23 mouse cellular contexts compared by ENCODE assay signal in the genomic region with DNA sequence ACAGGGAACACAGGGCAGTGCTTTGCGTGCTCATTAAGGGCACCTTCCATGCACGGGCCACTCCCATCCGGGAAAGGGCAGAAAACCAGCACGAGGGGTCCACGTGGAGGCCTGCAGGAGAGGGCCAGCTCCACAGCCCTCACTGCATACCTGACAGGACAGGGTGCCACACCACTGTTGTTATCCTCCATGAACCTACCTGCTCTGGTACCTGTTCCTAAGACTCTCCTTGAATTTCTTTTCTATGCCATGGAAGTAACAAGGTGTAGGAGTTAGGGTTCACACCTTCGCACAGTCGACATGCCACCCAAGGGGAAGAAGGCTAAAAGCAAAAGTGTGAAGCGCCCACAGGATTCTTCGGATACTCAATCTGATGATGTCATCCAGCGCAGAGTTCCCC. TPM values are rescaled to one million over a fixed set of nuclear protein-coding genes. Genes with fewer than 3 reads are reported as not detected.
A peak's percentile ranks its signal among the peaks of the same experiment; 100 is the strongest.
DNase-seq lines count a peak whose midpoint lies in the region; TF ChIP-seq lines count a peak whose summit lies in the region.
"Not testable (repeated sequence)": the region's sequence is repeated elsewhere in the genome, so short reads cannot be mapped to it uniquely, and the experiment has no call there.
"Had no signal": no experiment of that assay in that cellular context is flagged by ENCODE, and none has a peak within 500 bp of the region (broad histone marks: within the 10 kb centered on the region; RNA-seq: fewer than 3 reads in every experiment).

Gene Gm14692, plus strand, starts transcription at position 301 of the 400 bp plus-strand sequence.

- intact Hi-C loops in gastrocnemius, adult 2 months (cut with DNase I), result not testable (repeated sequence)

- not testable (repeated sequence) for H3K36me3 ChIP-seq in testis, adult 2 months (ENCODE audit: control insufficient read depth, insufficient read depth, low read length)

- not testable (repeated sequence) for H3K4me3 ChIP-seq in gastrocnemius, adult 2 months
- H3K4me3 ChIP-seq in testis, adult 2 months (ENCODE audit: control insufficient read depth, low read depth, low read length), result peak within 1 kb of the TSS; percentile 27

- not testable (repeated sequence) for H3K4me1 ChIP-seq in testis, adult 2 months (ENCODE audit: control insufficient read depth, insufficient read depth, low read length)

- not testable (repeated sequence) for H3K27ac ChIP-seq in gastrocnemius, adult 2 months
- peak within 1 kb of the TSS; percentile 85 for H3K27ac ChIP-seq in testis, adult 2 months (ENCODE audit: control insufficient read depth, insufficient read depth, low read depth, low read length)

- H3K27me3 ChIP-seq in testis, adult 2 months (ENCODE audit: control insufficient read depth, insufficient read depth, low read length), result not testable (repeated sequence)

- TF ChIP-seq CTCF in gastrocnemius, adult 2 months (IDR thresholded peaks at IDR 0.05); testis, adult 2 months (IDR thresholded peaks at IDR 0.05; ENCODE audit: control insufficient read depth, insufficient read depth, insufficient replicate concordance, low read depth, low read length): not testable (repeated sequence)

- peak; percentile 0 for DNase-seq in 3134 (ENCODE audit: extremely low read depth, insufficient read length, low spot score)
- DNase-seq in gastrocnemius, adult 2 months, result peak; percentile 1
- peak; percentile 56 for DNase-seq in heart, adult 11 months
- peak; percentile 2 for DNase-seq in testis, postnatal 14 days (ENCODE audit: low spot score)

- TF ChIP-seq POLR2A in testis, adult 2 months (IDR thresholded peaks at IDR 0.05; ENCODE audit: control insufficient read depth, low read depth, low read length), result not testable (repeated sequence)

RNA-seq across cellular contexts. Expression of gene Gm14692, which starts in this region (rescaled TPM):
- not detected for total RNA-seq in gastrocnemius, adult 2 months (2021)
- 0.34 and 0.41 TPM in 2 replicates for polyA plus RNA-seq in testis, adult 2 months (2012; rRNA removed)
- total RNA-seq: adrenal gland, adult 18-20 months; adrenal gland, adult 2 months; adrenal gland, adult 8-10 months; adrenal gland, postnatal 10 days; adrenal gland, postnatal 14 days; adrenal gland, postnatal 25 days; adrenal gland, postnatal 36 days; adrenal gland, postnatal 4 days; CH12.LX; ES-E14; G1E; MEL had no signal
- polyA plus RNA-seq: activated CD4-positive, CD25-positive, alpha-beta regulatory T cell, adult 4 months; adrenal gland, adult 2 months; brain, embryonic 14.5 days; C2C12; CD4-positive, CD25-positive, alpha-beta regulatory T cell, adult 4 months; cerebellum, adult 2 months; G1E; Patski had no signal

Comparison
In these comparisons a context has a peak if more than half of its experiments do, and no peak if none do; other contexts are left out.
1. Peak in DNase-seq in gastrocnemius, adult 2 months; RNA of the gene not detected or under 1 TPM.
2. DNase-seq: peak in every context shown above with its lines; median percentile 56 in heart, adult 11 months; 2 in testis, postnatal 14 days; 1 in gastrocnemius, adult 2 months; 0 in 3134.